Mouse (Mus musculus) 3T3-L1 (cell line): Measurements from ENCODE around the gene Samd1.
"Not testable (repeated sequence)": the region's sequence is repeated elsewhere in the genome, so short reads cannot be mapped to it uniquely, and the experiment has no call there.

Experiments used
- DNase-seq: peaks from one replicate; pipeline ENCODE4 v3.0.0-alpha.2; 2015; ENCODE audit warnings: low read depth, low spot score

Samd1 gene

DNA sequence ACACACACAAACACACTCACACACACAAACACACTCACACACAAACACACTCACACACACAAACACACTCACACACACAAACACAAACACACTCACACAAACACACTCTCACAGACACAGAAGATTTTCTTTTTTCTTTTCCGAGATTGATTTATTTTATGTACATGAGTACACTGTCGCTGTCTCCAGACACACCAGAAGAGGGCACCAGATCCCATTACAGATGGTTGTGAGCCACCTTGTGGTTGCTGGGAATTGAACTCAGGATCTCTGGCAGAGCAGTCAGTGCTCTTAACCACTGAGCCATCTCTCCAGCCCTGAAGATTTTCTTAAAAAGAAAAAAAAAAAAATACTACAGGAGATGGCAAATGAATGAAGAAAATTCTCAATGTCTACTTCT is 14.2 kb upstream of the Samd1 start:
- DNase-seq, result not testable (repeated sequence)

GRCm38 (mm10) chr8:83989243-83989642 is 8.2 kb upstream of the Samd1 start:
- DNase-seq, result no peak

GRCm38 (mm10) chr8:83990170-83990569 is 7.3 kb upstream of the Samd1 start:
- DNase-seq, result no peak

GRCm38 (mm10) chr8:83992488-83992887 is 5.0 kb upstream of the Samd1 start:
- no peak for DNase-seq

DNA sequence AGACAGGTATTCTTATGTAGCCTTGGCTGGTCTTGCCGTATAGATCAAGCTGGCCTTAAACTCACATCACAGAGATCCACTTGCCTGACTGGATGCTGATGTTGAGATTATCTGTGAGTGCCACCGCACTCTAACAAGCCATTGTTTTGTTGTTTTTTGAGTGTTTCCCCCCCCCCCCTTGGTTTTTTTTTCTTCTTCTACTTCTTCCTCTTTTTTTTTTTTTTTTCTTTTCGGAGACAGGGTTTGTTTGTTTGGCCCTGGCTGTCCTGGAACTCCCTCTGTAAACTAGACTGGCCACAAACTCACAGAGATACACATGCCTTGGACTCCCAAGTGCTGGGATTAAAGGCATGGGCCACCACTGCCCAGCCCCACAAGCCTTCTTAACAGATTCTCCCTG is 3.4 kb upstream of the Samd1 start:
- no peak for DNase-seq

- DNase-seq, result no peak
These were observed 1.5 kb upstream of the Samd1 start for GRCm38 (mm10) chr8:83995973-83996372.

DNA sequence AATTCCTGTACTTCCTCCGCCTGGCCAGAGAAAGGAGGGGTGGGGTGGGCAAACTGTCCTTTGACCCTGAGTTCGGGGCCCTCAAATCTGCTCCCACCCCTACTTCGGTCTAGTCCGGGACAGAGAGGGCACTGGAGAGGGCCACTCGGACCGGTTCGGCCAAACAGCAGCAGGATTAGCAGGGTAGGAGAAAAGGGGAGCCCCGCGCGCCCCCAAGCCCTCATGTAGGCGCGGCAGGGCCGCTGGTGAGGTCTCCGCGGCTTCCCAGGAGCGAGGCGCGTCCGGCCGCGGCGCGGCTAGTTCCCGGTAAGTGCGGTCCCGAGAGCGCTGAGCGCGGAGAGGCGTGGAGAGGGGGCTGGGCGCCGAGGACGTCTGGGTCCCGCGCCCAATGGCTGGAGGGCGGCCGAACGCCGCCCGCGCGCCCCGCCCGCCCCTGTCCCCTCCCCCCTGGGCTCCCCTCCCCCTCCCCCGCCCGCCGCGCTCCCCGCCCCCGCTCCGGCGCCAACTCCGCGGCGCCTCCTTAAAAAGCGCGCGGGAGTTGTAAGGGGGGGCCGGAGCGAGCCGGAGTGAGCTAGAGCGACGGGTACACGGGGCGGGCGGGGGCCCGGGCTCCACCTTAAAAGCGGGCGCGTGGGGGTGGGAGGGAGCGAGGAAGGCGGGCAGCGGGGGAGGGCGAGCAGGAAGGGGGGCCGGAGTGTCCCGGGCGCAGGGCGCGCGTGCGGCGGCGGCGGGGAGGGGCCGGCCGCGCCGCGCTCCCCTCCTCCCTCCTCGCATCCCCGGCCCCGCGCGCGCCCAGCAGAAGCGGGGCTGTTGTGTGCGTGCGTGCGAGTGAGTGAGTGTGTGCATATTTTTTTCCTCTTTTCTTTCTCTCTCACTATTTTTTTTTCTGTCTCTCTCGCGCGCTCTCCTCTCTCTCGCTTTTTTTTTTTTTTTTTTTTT is 636 bp upstream of the Samd1 start:
- peak; percentile 85 for DNase-seq

DNA sequence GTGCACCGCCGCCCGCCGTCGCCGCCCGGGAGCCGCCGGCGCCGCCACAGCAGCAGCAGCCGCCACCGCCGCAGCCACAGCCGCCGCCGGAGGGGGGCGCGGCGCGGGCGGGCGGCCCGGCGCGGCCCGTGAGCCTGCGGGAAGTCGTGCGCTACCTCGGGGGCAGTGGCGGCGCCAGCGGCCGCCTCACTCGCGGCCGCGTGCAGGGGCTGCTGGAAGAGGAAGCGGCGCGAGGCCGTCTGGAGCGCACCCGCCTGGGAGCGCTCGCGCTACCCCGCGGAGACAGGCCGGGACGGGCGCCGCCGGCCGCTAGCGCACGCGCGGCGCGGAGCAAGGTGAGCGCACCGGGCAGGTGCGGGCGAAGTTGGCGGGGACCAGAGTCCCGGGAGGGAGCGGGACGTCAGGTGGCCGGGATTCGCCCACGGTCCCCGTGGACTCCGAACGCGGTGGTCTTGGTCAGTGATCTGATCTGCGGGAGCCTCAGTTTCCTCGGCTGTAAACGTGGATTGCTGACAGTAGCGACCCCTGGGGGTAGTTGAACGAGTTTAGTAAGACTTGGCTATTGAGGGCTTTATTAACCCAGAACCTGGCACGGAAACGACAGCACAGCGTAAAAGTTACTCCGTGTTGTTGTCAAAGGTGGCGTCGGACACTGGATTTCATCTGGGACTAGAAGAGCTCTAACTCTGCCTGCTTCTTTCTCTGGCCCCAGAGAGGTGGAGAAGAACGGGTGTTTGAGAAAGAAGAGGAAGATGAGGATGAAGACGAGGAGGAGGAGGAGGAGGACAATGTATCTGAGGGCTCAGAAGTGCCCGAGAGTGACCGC is 972 bp downstream of the Samd1 start:
- DNase-seq, result peak; percentile 80

DNA sequence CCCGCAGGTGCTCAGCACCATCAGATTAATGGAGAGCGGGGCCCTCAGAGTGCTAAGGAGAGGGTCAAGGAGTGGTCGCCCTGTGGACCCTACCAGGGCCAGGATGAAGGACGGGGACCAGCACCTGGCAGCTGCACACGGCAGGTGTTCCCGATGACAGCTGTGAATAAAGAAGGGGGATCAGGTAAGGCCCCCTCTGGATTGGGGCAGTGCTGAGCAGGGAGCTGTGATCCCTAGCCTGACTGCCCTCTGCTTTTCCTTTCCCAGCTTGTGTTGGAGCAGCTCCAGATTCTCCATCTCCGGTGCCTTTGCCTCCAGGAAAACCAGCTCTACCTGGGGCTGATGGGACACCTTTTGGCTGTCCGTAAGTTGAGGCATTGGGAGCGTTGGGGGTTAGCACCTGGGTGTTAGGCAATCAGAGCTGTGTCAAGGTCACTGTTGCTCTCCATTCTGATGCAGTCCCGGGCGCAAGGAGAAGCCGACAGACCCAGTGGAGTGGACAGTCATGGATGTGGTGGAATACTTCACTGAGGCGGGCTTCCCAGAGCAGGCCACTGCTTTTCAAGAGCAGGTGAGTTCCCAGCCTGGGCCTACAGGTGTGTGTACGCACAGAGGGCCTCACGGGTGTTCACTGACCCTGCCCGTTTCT is 1.7 kb downstream of the Samd1 start:
- peak; percentile 18 for DNase-seq

- no peak for DNase-seq
These were observed 2.4 kb downstream of the Samd1 start for GRCm38 (mm10) chr8:83999825-84000224.

DNA sequence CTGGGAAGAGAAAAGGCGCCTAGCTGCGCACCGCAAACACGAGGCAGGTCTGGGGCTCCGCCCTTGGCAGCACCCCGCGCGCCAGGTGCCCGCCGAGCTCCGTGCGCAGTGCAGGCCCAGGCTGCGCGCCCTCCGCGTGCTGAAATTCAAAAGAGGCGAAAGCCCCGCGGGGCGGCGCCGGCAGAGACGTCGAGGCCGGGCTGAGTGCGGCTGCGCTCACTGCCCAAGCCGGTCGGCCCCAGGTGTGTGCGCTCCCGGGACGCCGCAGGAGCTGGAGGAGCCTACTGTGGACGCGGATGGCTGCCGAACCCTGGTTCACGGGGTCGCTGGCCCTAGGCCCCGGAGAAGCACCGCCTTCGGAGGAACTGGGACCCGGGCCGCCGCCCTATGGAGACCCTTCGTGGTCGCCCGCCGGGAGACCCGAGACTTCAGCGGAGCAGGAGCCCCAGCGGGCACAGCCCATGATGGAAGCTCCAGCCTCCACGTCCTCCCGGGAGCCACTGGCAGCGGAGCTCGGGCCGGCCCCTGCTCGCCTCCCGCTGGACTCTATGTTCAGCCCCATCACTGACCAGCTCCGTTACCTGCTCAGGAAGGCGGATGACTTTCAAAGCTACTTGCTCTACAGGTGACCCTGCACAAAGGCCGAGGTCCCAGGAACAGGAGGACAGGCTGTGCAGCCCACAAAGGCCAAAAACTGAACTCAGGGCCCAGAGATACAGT is 4.0 kb downstream of the Samd1 start, which contains the start of gene 1700067K01Rik:
TSS of gene 1700067K01Rik (plus strand) at position 222 of the 720 bp plus-strand sequence.
- DNase-seq, result no peak

DNA sequence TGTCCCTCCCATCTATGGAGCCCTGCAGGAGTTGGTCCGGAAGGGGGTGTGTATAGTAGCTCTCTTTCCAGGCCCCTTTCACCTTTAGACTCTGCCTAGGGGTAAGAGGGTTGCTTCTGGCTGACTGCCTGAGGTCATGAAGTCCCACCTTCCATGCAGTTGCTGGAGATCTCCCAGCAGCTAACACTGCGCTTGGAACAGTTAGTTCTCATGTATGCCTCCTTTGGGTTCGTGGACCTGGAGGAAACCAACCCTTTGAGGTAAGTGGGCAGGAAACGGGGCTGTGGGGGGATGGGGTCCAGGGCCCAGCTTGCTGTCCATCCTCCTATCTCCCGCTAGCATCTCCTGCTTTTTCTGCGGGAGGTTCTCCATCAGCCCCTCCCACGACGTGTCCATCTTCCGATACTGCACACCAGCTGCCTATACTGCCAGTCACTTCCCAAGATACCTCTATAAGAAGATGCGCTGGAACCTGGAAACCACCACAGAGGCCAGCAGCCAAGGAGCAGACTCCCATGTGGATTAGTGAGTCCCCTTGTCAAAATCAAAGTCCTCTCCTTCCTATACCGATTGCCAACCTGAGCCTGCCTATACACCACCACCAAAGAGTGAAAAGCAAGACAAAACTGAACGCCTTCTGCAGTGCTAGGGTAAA is 5.6 kb downstream of the Samd1 start:
- no peak for DNase-seq

GRCm38 (mm10) chr8:84003612-84004246 is 6.3 kb downstream of the Samd1 start:
- DNase-seq, result peak; percentile 57

GRCm38 (mm10) chr8:84004533-84005201 is 7.2 kb downstream of the Samd1 start:
- DNase-seq, result peak; percentile 98

DNA sequence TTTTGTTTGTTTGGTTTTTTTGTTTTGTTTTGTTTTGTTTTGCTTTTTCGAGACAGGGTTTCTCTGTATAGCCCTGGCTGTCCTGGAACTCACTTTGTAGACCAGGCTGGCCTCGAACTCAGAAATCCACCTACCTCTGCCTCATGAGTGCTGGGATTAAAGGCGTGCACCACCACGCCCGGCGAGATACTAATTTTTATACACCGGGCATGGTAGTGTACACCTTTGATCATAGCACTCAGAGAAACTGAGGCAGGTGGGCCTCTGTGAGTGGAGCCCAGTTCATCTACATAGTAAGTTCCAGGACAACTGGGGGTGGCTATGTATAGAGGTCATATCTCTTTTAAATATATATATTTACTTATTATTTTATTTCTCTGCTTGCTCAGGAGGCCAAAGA is 8.0 kb downstream of the Samd1 start:
- not testable (repeated sequence) for DNase-seq

DNA sequence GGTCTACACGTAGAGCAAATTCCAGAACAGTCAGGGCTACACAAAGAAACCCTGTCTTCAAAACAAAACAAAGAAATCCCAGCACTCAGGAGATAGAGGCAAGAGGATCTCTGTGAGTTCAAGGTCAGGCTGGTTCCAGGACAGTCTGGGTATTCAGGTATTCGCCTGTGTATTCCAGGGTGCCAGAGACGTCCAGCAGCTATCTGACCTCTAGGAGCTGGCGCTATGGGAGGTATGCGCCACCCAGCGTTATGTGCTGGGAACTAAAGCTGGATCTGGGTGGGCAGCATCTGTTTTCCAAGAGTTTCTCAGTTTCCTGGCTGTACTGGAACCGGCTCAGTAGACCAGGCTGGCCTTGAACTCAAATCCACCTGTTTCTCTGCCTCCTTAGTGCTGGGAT is 10.9 kb downstream of the Samd1 start:
- DNase-seq, result peak; percentile 50

DNA sequence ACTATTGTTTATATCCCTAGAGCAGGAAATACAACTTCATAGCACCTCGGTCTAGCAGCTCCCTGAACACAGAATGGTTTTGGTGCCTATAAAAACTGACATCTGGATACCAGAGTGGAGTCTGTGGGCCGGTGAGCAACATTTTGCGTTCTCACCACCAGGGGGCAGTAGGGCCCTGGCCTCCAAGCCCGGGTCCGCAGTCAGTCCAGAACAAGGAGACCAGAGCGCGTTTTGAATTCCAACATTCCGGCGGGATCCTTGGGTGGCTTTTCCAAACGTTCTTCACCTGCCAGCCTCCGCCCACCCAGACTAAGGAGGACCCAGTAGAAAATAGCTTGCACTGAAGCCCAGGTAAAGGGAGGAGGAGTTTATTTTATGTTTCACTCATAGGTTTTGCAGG is 12.4 kb downstream of the Samd1 start:
- peak; percentile 91 for DNase-seq

GRCm38 (mm10) chr8:84010625-84011611 is 13.4 kb downstream of the Samd1 start:
- DNase-seq, result peak; percentile 30
